19 mouse cellular contexts compared by ENCODE assay signal in genomic region chr1:171089891-171090290, GRCm38 (mm10). TPM values are rescaled to one million over a fixed set of nuclear protein-coding genes. Genes with fewer than 3 reads are reported as not detected.
"Had no signal": no experiment of that assay in that cellular context is flagged by ENCODE, and none has a peak within 500 bp of the region (broad histone marks: within the 10 kb centered on the region; RNA-seq: fewer than 3 reads in every experiment).

No protein-coding gene starts in this region.

- H3K9me3 ChIP-seq: lung, embryonic 15.5 days; midbrain, embryonic 10.5 days; midbrain, embryonic 12.5 days; neural tube, embryonic 13.5 days; stomach, embryonic 15.5 days had no signal

- H3K27ac ChIP-seq: lung, embryonic 15.5 days; midbrain, embryonic 10.5 days; midbrain, embryonic 12.5 days; neural tube, embryonic 13.5 days; stomach, embryonic 15.5 days; stomach, postnatal 0 days had no signal

- ATAC-seq: liver, postnatal 0 days; lung, postnatal 0 days; midbrain, embryonic 16.5 days had no signal

- H3K4me1 ChIP-seq: neural tube, embryonic 13.5 days; stomach, embryonic 15.5 days had no signal

- H3K4me2 ChIP-seq: lung, embryonic 15.5 days; midbrain, embryonic 12.5 days; neural tube, embryonic 13.5 days; stomach, embryonic 15.5 days had no signal

- H3K9ac ChIP-seq: liver, postnatal 0 days; lung, embryonic 15.5 days; midbrain, embryonic 12.5 days; neural tube, embryonic 13.5 days; stomach, embryonic 15.5 days had no signal

- H3K4me3 ChIP-seq: lung, embryonic 15.5 days; midbrain, embryonic 10.5 days; midbrain, embryonic 12.5 days; myocyte; neural tube, embryonic 13.5 days; stomach, embryonic 15.5 days had no signal

- DNase-seq: liver, postnatal 0 days; lung, adult 2 months; lung, postnatal 14 days; lung, postnatal 36 days; midbrain, embryonic 14.5 days; right cerebral cortex, postnatal 14 days; thymus, adult 2 months; thymus, postnatal 25 days; thymus, postnatal 4 days had no signal

- H3K36me3 ChIP-seq: lung, embryonic 15.5 days; midbrain, embryonic 10.5 days; midbrain, embryonic 12.5 days; neural tube, embryonic 13.5 days; stomach, embryonic 15.5 days had no signal

RNA-seq across cellular contexts. Expression of gene Cfap126, which starts 23.8 kb away (rescaled TPM):
- total RNA-seq: neutrophil, adult 5-6 weeks had no signal
